In genomic region chr17:12134975-12135633, GRCm38 (mm10) we compare ENCODE assay signal across 17 mouse cellular contexts. TPM values are rescaled to one million over a fixed set of nuclear protein-coding genes. Genes with fewer than 3 reads are reported as not detected.
DNase-seq lines count a peak whose midpoint lies in the region; ATAC-seq and TF ChIP-seq lines count a peak whose summit lies in the region.
"Had no signal": no experiment of that assay in that cellular context is flagged by ENCODE, and none has a peak within 500 bp of the region (broad histone marks: within the 10 kb centered on the region; RNA-seq: fewer than 3 reads in every experiment).

No protein-coding gene starts in this region.

- peak; percentile 25 to 30 for DNase-seq in kidney, postnatal 36 days
- no peak for DNase-seq in kidney, postnatal 4 days
- no peak for DNase-seq in urinary bladder, postnatal 25 days (ENCODE audit: low spot score)
- DNase-seq: cerebellum, adult 11-12 months; layer of hippocampus, adult 9-11 months; left cerebral cortex, postnatal 4 days; liver, embryonic 13.5 days had no signal

- peak overlapping the region; percentile 44; the same call in 1 of the 2 replicates for H3K27ac ChIP-seq in bone marrow, adult 2 months (ENCODE audit: control insufficient read depth, insufficient read depth, low read depth, low read length, poor library complexity)
- no peak overlapping the region for H3K27ac ChIP-seq in midbrain, embryonic 15.5 days
- H3K27ac ChIP-seq: embryonic facial prominence, embryonic 13.5 days; forebrain, embryonic 10.5 days; hindbrain, embryonic 14.5 days; liver, embryonic 13.5 days had no signal

- H3K4me1 ChIP-seq in bone marrow, adult 2 months (ENCODE audit: control insufficient read depth, insufficient read depth, low read length) = peaks cover 3% of the 10 kb centered on the region
- no peaks in the 10 kb centered on the region for H3K4me1 ChIP-seq in midbrain, embryonic 15.5 days
- H3K4me1 ChIP-seq: forebrain, embryonic 10.5 days; megakaryocyte, embryonic 14.5 days had no signal

- TF ChIP-seq POLR2A in bone marrow, adult 2 months (IDR thresholded peaks at IDR 0.05; ENCODE audit: borderline replicate concordance, control insufficient read depth, low read depth, low read length) = no peak

- no peak overlapping the region for H3K9ac ChIP-seq in midbrain, embryonic 15.5 days
- H3K9ac ChIP-seq: embryonic facial prominence, embryonic 13.5 days; hindbrain, embryonic 14.5 days; liver, embryonic 13.5 days had no signal

- 41% methylated on average over 12 of the region's 12 CpGs for WGBS in bone marrow, adult 2 months
- WGBS in midbrain, embryonic 15.5 days = 96% methylated on average over 12 of the region's 12 CpGs

- no peaks in the 10 kb centered on the region for H3K27me3 ChIP-seq in midbrain, embryonic 15.5 days (replicated peaks)
- H3K27me3 ChIP-seq: embryonic facial prominence, embryonic 13.5 days; liver, embryonic 13.5 days; megakaryocyte, embryonic 14.5 days had no signal

- H3K36me3 ChIP-seq in midbrain, embryonic 15.5 days (replicated peaks) = no peaks in the 10 kb centered on the region

- H3K4me2 ChIP-seq in midbrain, embryonic 15.5 days = no peak overlapping the region
- H3K4me2 ChIP-seq: embryonic facial prominence, embryonic 13.5 days; hindbrain, embryonic 14.5 days; liver, embryonic 13.5 days had no signal

- H3K4me3 ChIP-seq in bone marrow, adult 2 months (replicated peaks; ENCODE audit: control insufficient read depth, low read depth, low read length) = no peak overlapping the region
- H3K4me3 ChIP-seq in midbrain, embryonic 15.5 days = no peak overlapping the region
- H3K4me3 ChIP-seq: embryonic facial prominence, embryonic 13.5 days; forebrain, embryonic 10.5 days; liver, embryonic 13.5 days; megakaryocyte, embryonic 14.5 days had no signal

- ATAC-seq in granulocyte monocyte progenitor cell, adult 5-6 weeks (replicated peaks; ENCODE audit: poor library complexity, severe bottlenecking) = peak; percentile 89
- peak; percentile 84 for ATAC-seq in megakaryocyte progenitor cell, adult 5-6 weeks (replicated peaks; ENCODE audit: poor library complexity)
- no peak for ATAC-seq in midbrain, embryonic 15.5 days (replicated peaks)
- ATAC-seq: activated CD4-positive, CD25-positive, alpha-beta regulatory T cell, adult 4 months; intestine, embryonic 16.5 days had no signal

- H3K9me3 ChIP-seq in midbrain, embryonic 15.5 days = no peaks in the 10 kb centered on the region
- H3K9me3 ChIP-seq: embryonic facial prominence, embryonic 13.5 days; forebrain, embryonic 10.5 days; liver, embryonic 13.5 days had no signal

- TF ChIP-seq CTCF in bone marrow, adult 2 months (IDR thresholded peaks at IDR 0.05; ENCODE audit: control insufficient read depth, insufficient read depth, low read length) = no peak

RNA-seq across cellular contexts. Expression of gene Agpat4, which starts 16.6 kb away (rescaled TPM):
- polyA plus RNA-seq in bone marrow, adult 2 months (2011; ENCODE audit: insufficient read depth, insufficient read length, low replicate concordance, missing spikeins) = 30.2 and 30.3 TPM in 2 replicates
- 1.5 and 4.9 TPM in 2 replicates for total RNA-seq in granulocyte monocyte progenitor cell, adult 5-6 weeks (2014; fragmentation: Nextera tagmentation)
- 0.46 and 1.0 TPM in 2 replicates for total RNA-seq in granulocyte monocyte progenitor cell, adult 5-6 weeks (2017)
- total RNA-seq in megakaryocyte progenitor cell, adult 5-6 weeks (2015) = 0.81 and 1.7 TPM in 2 replicates
- 0.54 and 2.6 TPM in 2 replicates for total RNA-seq in megakaryocyte progenitor cell, adult 5-6 weeks (2017)
- 62.0 and 65.7 TPM in 2 replicates for polyA plus RNA-seq in midbrain, embryonic 15.5 days (2015; fragmentation: Nextera tagmentation; extraction: Ambion mirVana)

Comparison
In these comparisons a context has a peak if more than half of its experiments do, and no peak if none do; other contexts are left out.
1. DNase-seq: peak in kidney, postnatal 36 days (2 of 2); none in kidney, postnatal 4 days (0 of 2) and urinary bladder, postnatal 25 days (single experiment).